Mouse (Mus musculus): ENCODE data around the gene Rgs3.

Gene Rgs3

DNA sequence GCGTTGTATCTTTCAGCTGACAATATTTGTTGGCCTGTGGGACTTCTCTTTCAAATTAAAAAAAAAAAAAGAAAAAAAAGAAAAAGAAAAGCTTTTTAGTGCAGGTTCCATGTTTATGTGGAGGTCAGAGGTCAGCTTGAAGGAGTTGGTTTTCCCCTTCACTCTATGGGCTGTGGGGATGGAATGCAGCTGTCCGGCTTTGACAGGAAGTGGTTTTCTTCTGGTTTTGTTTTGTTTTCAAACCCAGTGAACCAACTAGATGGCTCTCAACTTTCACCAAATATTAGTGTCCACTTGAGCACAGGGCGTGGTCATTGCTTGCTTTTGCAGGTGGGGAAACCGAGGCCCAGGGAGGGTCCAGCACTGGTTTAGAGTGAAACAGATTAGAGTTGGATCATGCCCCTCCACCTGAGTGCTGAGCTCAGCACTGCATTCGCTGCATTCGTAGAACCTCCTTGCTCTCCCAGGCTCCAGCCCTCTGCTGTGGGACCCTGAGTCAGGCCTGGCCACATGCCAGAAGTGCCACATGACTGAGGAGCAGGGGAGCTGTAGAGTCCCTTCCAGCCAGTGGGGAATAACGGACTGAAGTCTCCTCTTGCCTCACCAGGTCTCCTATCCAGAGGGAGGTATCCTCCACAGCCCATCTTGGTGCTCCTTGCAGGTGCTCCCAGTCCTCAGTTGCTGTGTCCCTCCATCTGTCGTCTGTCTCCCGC lies 178.5 kb downstream of the Rgs3 start:
- ATAC-seq (ENCODE audit: insufficient number of reproducible peaks, low FRiP score, low TSS enrichment): no peak

DNA sequence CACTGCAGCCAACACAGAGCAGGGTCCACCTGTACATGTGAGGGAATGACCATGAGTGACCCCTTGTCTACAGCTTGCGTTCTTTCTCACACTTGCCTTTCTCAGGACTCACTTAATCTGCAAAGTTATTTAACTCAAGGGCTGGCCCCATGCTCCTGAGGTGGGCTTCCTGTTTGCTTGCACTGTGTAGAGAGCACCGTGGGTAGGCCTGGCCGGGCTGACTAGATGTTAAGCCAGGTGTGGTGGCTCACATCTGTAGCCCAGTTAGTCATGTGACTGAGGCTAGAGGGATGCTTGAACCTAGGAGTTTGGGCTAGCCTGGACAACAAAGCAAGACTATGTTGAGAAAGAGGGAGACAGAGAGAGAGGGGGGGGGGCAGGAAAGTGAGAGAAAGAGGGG lies 179.3 kb downstream of the Rgs3 start:
- ATAC-seq (ENCODE audit: insufficient number of reproducible peaks, low FRiP score, low TSS enrichment): no peak

DNA sequence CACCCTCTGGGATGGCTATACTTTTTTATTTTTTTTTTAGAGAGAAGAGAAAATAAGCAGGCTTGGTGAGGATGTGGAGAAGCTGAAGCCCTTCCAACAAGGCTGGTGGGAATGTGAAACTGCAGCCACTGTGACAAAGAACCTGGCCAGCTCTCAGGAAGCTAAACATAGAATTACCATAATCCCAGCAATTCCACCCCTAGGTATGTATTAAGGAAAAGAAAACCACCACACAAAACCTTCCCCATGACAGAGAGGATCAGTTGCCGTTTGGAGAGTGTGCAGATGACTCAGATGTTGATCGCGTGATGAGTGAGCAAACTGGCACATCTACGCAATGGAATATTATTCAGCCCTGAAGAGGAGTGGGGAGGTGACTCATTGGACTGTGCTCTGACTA lies 179.9 kb downstream of the Rgs3 start:
- no peak for ATAC-seq (ENCODE audit: insufficient number of reproducible peaks, low FRiP score, low TSS enrichment)

DNA sequence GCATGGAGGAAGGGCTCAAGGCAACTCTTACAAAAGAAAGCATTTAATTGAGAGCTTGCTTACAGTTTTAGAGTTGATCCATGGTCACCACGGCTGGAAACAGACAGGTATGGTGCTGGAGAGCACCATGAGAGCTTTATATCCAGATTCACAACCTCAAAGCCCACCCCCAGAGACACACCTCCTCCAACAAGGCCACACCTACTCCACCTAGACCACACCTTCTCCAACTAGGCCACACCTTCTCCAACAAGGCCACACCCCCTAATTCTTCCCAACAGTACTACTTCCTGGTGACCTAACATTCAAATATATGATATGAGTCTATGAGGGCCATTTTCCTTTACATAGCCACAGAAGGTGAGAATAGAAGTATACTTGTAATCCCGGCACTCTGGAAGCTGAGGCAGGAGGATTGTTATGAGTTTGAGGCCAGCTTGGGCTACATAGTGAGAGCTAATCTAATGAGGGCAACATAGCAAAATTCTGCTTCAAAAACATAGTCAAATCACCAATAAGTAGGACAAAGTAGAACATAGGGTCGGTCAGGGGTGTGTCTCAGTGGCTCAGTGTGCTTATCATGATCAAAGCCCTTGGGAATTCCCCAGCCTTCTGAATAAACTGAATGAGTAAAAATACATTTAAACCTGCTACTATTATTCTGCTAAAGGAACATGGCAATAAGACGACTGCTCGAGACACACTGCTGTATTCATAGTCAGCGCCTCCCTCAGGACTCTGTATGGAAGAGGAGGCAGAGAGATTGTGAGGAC lies 180.8 kb downstream of the Rgs3 start:
- no peak for ATAC-seq (ENCODE audit: insufficient number of reproducible peaks, low FRiP score, low TSS enrichment)

DNA sequence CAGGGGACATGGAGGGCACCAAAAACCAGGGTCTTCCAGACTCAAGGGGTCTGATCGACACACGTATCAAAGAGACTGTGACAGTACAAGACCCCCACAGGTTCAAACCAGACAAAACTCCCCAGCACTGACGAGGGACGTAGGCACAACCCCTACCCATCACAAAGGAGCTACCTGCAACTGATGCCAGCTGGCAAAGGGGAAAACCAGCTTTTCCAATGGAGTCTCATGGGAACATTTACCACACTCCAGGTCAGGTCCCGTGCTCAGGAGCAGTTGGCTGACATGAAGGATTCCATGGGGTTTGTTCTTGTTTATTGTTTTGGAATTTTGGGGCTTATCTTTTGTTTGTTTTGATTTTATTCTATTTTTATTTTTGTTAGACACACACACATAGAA lies 181.4 kb downstream of the Rgs3 start:
- ATAC-seq (ENCODE audit: insufficient number of reproducible peaks, low FRiP score, low TSS enrichment): no peak

DNA sequence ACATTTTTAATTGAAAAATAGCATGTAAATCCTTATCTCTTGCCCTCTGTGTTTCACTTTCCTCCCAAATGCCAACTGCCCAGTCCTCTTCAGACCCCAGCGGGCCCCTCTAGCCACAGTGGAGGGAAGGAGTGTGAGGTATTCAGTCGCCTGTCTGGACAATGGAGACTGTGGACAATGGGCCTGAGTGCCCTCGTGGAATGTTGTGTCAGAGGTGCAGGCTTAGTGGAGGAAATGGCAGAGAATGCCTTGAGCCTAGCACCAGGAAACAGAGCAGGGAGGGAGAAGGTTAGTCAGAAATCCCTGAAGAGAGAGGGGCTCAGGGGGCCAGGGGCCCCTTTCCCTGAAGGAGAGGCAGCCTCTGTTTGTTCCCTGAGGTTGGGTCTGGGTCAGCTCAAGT lies 182.0 kb downstream of the Rgs3 start:
- ATAC-seq (ENCODE audit: insufficient number of reproducible peaks, low FRiP score, low TSS enrichment): no peak

DNA sequence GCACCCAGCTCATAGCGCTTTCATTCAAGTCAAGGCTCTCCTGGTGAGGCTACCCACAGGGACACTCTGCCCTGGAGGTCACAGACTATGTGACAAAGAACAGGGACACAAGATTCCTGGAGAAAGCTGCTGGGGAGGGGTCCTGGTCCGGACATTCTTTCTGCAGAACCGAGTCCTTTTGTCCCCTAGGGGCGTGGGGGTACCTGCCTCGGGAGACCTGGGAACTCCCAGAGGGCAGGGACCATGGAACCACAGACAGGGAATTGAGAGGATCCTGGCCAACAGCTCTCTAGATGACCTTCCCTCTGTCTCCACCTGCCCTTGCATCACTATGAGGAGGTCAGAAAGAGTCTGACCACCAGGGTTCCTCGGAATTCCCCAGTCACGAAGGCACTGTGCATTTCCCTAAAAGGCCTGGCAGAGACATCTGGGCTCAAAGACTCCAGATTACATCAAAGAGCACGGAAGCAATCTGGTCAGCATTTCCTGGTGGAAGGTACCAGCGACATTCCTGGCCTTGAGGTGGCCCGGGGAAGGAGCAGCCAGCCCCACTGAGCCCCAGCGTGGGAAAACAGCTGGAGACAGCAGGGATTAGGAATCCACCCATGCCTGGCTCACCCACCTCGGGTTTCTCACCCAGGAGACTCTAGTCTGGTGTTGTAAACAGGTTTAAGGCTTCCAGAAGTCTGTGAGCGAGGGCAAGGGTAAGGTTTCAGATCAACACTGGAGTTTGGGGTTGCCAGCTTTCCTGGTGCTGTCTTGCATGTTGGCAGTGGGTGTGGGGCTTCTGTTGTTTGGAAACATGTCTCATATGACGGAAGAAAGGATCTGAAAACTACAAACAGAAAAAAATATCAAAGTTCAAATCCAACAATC lies 183.5 kb downstream of the Rgs3 start:
- no peak for ATAC-seq (ENCODE audit: insufficient number of reproducible peaks, low FRiP score, low TSS enrichment)

DNA sequence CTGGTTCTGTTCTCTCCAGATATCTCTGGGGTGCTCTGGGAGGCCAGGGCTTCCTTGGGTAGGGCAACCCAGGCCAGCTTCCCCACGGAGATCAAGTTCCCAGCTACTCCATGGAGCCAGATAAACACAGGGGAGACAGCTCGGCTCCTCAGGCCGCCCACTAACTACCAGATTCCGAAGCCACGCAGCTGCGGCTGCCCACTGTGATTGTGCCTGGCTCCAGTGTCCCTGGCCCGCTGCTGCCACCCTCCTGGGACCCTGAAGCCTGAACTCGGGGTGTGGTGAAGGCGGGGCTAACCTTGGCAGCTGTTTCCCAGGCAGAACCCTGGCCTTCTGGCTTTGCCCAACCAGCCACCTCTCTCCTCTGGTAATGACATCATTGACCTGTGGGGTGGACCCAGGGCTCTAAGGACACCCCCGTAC lies 184.9 kb downstream of the Rgs3 start:
- no peak for ATAC-seq (ENCODE audit: insufficient number of reproducible peaks, low FRiP score, low TSS enrichment)

DNA sequence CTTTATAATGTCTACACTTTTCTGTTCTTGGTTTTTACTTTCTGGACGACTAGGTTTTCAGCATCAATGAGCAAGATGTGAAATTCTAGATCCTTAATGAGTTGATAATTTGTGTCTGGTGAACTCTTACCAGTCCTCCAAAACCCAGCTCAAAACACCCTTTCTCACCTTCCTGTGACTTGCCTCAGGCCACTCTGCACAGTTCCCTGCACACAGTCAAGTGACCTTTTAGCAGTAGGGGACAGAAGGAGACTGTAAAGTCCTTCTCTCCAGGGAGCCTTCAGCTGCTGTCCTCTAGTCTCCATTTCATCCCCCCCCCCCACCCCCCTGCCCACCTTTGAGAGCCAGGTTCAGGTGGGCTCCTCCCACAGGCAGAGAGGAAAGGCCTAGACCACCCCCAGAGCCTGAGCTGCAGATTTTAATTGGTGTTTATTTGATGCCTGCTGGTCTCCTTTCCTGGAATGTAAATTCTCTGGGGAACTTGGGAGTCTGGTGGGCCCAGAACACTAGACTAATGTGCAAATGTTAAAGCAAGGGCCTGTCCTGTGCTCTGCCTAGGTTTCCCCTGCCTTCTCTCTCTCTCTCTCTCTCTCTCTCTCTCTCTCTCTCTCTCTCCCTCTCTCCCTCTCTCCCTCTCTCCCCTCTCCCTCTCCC lies 185.5 kb downstream of the Rgs3 start:
- ATAC-seq (ENCODE audit: insufficient number of reproducible peaks, low FRiP score, low TSS enrichment): no peak

All from cerebellum, adult (tissue).